Mouse (Mus musculus): Measurements from ENCODE around the gene Map3k4. TPM values are rescaled to one million over a fixed set of nuclear protein-coding genes. Genes with fewer than 3 reads are reported as not detected.

The Map3k4 gene
- polyA plus RNA-seq, 1 experiment from 2014 or later: 54.1 TPM

DNA sequence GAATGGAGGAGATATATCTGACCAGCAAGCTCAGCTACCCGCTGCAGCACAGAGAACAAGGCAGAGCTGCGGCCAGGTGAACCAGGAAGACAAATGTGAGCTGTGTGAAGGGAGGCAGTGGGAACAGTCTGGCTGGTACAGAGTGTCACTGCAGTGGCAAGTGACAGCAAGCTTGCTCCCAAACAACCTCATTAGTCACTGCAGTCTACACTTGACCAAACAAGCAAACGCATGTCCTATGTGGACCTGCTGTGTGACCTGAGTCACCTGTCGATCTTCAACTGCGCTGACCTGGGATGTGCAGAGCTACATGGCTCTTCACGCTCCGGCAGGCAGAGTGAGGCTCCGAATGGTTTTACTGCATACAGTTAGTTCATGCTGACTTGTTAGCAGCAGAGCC lies 55.7 kb downstream of the Map3k4 start:
- H3K9me3 ChIP-seq: no peaks in the 10 kb centered on the region
- 97% methylated on average over 8 of the region's 8 CpGs for WGBS
- H3K4me2 ChIP-seq: no peak overlapping the region
- no peaks in the 10 kb centered on the region for H3K27me3 ChIP-seq
- H3K4me3 ChIP-seq (replicated peaks): no peak overlapping the region
- ATAC-seq (ENCODE audit: low FRiP score): no peak
- no peak overlapping the region for H3K27ac ChIP-seq
- peaks cover 16% of the 10 kb centered on the region for H3K4me1 ChIP-seq
- peaks cover 44% of the 10 kb centered on the region for H3K36me3 ChIP-seq (replicated peaks)
- H3K9ac ChIP-seq: no peak overlapping the region

DNA sequence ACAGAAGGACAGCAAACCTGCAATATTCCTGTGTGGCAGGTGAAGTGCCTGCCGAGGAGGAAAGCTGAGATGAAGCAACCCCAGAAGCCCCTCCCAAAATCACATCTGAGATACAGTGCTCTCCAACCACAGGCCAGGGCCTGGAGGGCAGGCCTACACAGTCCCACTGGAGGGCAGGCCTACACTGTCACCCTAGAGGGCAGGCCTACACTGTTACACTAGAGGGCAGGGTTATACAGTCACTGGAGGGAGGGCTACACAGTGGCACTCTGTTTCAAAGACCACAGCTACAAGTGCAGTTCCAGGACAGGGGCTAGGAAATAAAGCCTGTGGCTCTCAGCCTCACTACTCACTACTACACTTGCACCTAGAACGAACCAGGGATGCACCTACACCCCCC lies 56.7 kb downstream of the Map3k4 start:
- WGBS: 78% methylated on average over 2 of the region's 2 CpGs
- H3K4me3 ChIP-seq (replicated peaks): no peak overlapping the region

DNA sequence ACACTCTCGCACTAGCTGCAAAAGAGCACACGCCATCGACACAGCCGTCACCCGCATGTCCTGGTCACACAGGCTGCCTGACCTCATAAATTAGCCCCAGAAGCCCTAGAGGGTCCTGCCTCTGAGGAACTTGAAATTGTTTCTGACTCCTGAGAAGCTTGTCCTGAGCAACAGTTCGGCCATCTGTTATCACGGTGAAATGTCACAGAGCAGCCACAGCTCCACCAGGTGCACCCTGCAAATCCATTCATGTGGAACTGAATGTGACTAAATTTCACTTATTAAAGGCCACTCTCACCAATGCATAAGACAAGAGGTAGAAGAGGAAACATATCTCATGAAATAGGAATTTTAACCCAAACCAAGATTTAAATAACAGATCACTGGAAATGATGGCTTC lies 57.2 kb downstream of the Map3k4 start:
- ATAC-seq (ENCODE audit: low FRiP score): no peak
- Histone ChIP-seq H3K27ac (no peak overlapping the region), H3K9me3 (no peaks in the 10 kb centered on the region), H3K9ac (no peak overlapping the region), H3K4me2 (no peak overlapping the region), H3K4me1 (0 out of 2 replicates have a peak, but pooled peaks cover 7% of the 10 kb centered on the region), H3K27me3 (no peaks in the 10 kb centered on the region), H3K4me3 (replicated peaks) (no peak overlapping the region), H3K36me3 (replicated peaks) (peaks cover 59% of the 10 kb centered on the region)
- WGBS: 92% methylated on average over 7 of the region's 7 CpGs

More for the DNA sequence above, 56.7 kb downstream of the Map3k4 start:
- Histone ChIP-seq H3K4me2 (no peak overlapping the region), H3K27me3 (no peaks in the 10 kb centered on the region), H3K36me3 (replicated peaks) (peaks cover 54% of the 10 kb centered on the region), H3K4me1 (peaks cover 9% of the 10 kb centered on the region; the same call in 1 of the 2 replicates), H3K9ac (no peak overlapping the region), H3K9me3 (no peaks in the 10 kb centered on the region), H3K27ac (no peak overlapping the region)
- ATAC-seq (ENCODE audit: low FRiP score): no peak

DNA sequence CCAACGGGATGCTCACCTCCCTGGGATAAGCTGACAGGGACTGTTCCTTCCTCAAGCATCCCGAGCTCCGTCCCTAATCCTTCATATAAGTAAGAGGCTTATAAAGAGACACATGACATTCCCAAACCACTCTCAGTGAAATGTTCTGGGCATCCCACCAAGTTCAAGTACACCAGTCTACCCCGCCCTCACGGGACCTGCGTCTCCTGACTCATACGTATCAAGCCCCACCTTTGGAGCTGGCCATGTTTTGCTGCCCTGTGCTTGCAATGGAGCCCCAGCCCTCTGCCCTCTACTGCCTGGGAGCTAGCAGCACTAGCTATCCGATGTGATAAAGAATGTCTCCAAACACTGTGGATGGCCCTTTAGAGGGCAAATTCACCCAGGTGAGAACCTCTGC lies 58.6 kb downstream of the Map3k4 start:
- Histone ChIP-seq H3K27ac (no peak overlapping the region), H3K27me3 (no peaks in the 10 kb centered on the region), H3K4me2 (no peak overlapping the region), H3K36me3 (replicated peaks) (peaks cover 73% of the 10 kb centered on the region), H3K9ac (no peak overlapping the region), H3K9me3 (no peaks in the 10 kb centered on the region), H3K4me1 (no peaks in the 10 kb centered on the region), H3K4me3 (replicated peaks) (no peak overlapping the region)
- WGBS: 93% methylated on average over 8 of the region's 8 CpGs
- ATAC-seq (ENCODE audit: low FRiP score): no peak

DNA sequence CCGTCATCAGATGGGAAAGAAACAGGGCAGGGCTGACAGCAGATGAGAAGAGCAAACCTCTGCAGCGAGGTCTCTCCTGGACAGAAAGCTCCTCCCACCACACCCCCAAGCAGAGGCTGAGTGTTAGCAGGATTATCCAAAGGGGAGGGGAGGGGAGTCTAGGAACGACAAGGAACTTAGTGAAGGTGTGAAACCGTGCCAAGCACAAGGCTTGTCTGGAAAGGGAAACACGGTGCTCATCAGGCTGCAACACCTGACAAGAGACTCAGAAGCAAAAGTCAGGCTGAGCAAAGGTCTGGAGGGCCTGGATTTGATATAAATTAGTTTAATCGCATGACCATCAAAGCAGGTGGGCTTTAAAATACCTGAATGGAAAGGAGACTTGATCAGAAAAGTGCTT lies 60.1 kb downstream of the Map3k4 start:
- no peak overlapping the region for H3K9ac ChIP-seq
- H3K4me2 ChIP-seq: no peak overlapping the region
- no peak for ATAC-seq (ENCODE audit: low FRiP score)
- WGBS: 78% methylated on average over 6 of the region's 6 CpGs
- H3K4me1 ChIP-seq: no peaks in the 10 kb centered on the region
- peaks cover 84% of the 10 kb centered on the region for H3K36me3 ChIP-seq (replicated peaks)
- H3K27me3 ChIP-seq: no peaks in the 10 kb centered on the region
- no peak overlapping the region for H3K27ac ChIP-seq
- H3K4me3 ChIP-seq (replicated peaks): no peak overlapping the region
- no peaks in the 10 kb centered on the region for H3K9me3 ChIP-seq

DNA sequence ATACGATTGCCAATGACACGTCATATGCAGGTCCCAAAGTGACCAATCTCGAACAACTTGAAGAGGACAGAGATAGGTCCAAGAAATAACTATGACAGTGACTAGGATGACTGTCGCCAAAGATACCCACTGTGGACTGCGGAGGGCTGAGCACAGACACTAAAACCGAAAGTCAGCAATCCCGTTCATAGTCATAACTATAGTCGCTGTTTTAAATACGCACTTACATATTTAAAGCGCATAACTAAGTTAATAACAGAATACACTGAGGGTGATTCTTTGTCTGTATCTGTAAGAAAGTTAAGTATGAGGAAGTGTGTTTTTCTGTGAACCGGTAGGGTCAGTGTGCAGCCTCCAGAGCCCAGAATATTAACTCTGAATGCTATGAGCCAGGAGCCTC lies 62.5 kb downstream of the Map3k4 start:
- no peak for ATAC-seq (ENCODE audit: low FRiP score)
- Histone ChIP-seq H3K4me3 (replicated peaks) (no peak overlapping the region), H3K27ac (no peak overlapping the region), H3K9me3 (peaks cover 11% of the 10 kb centered on the region), H3K4me1 (no peaks in the 10 kb centered on the region), H3K36me3 (replicated peaks) (peaks cover 90% of the 10 kb centered on the region), H3K9ac (no peak overlapping the region), H3K27me3 (no peaks in the 10 kb centered on the region), H3K4me2 (no peak overlapping the region)
- 97% methylated on average over 11 of the region's 11 CpGs for WGBS

DNA sequence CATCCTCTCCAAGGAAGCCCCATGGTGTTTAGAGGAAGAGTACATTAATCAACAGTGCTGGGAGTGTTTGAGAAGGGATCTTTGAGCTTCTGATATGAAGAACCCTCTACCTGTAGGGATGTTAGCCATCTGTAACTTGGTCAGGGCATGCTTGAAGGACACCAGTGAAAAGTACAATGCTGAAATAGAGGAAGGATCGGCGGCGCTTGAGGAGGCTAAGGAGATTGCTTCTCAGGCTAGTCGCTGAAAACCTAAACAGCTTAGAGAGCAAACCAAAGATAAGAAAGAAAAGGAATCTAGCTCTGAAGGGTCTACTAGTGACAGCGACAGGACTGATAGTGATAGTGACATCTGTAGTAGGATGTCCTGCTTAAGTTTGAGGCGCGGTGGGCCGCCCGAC lies 68.0 kb downstream of the Map3k4 start:
- peaks cover 11% of the 10 kb centered on the region for H3K9me3 ChIP-seq
- H3K27ac ChIP-seq: no peak overlapping the region
- WGBS: 99% methylated on average over 9 of the region's 9 CpGs
- H3K27me3 ChIP-seq: no peaks in the 10 kb centered on the region
- H3K9ac ChIP-seq: no peak overlapping the region
- no peak for ATAC-seq (ENCODE audit: low FRiP score)
- peaks cover 79% of the 10 kb centered on the region for H3K36me3 ChIP-seq (replicated peaks)
- no peak overlapping the region for H3K4me3 ChIP-seq (replicated peaks)
- H3K4me2 ChIP-seq: no peak overlapping the region
- no peaks in the 10 kb centered on the region for H3K4me1 ChIP-seq

DNA sequence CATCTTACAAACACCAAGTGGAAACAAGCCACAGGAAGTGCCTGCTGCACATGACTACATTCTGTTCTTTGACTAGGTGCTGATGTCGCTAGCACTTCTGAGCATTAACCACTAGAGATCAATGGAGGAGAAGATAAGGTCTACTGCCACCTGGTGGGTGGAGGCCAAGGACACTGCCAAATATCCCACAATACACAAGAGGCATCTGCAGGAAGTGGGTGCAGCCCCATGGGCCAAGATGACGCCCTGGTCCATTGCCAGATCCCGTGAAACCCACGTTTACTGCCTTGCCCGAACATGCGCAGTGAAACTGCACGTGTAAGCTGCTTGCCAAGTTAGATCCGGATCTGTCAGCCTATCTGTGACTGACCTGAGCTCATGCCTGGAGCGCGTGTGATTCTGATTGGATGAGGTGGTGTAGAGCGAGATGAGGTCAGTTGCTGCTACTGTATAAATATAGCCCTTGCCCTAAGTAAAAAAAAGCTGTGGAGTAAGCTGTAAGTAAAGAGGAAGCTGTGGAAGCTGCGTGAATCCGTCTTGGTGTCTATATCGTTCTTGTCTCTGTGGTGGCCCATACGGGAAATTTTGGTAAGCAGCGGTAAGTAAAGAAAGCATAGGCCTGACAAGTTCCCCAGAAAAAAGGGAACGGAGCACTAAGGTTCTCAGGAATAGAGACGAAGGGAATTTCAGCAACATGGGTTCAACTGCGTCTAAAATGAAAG lies 68.7 kb downstream of the Map3k4 start:
- Histone ChIP-seq H3K4me2 (no peak overlapping the region), H3K27me3 (no peaks in the 10 kb centered on the region), H3K4me1 (no peaks in the 10 kb centered on the region), H3K9ac (no peak overlapping the region), H3K27ac (no peak overlapping the region), H3K9me3 (peaks cover 11% of the 10 kb centered on the region), H3K4me3 (replicated peaks) (no peak overlapping the region), H3K36me3 (replicated peaks) (peaks cover 72% of the 10 kb centered on the region)
- 96% methylated on average over 19 of the region's 19 CpGs for WGBS
- no peak for ATAC-seq (ENCODE audit: low FRiP score)

DNA sequence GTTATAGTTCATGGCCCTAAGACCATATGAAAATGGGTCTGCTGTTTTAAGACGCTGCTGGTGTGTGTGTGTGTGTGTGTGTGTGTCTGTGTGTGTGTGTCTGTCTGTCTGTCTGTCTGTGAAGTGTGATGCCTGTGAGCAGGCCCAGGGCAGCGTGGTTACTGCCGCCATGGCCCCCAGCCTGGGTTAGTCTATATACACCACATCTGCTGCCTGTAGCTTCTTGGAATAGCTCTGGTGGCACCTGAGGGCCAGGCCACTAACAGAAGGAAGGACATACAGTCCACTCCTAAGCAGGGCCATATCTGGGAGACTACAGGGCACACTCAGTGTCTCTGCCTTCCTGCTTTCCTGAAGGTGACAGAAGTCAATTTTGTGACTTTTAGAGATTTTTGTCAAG lies 77.9 kb downstream of the Map3k4 start:
- 92% methylated on average over 3 of the region's 3 CpGs for WGBS
- Histone ChIP-seq H3K36me3 (replicated peaks) (peaks cover 41% of the 10 kb centered on the region), H3K27ac (no peak overlapping the region), H3K4me2 (no peak overlapping the region), H3K4me3 (replicated peaks) (no peak overlapping the region), H3K9me3 (no peaks in the 10 kb centered on the region), H3K4me1 (no peaks in the 10 kb centered on the region), H3K27me3 (no peaks in the 10 kb centered on the region), H3K9ac (no peak overlapping the region)
- no peak for ATAC-seq (ENCODE audit: low FRiP score)

DNA sequence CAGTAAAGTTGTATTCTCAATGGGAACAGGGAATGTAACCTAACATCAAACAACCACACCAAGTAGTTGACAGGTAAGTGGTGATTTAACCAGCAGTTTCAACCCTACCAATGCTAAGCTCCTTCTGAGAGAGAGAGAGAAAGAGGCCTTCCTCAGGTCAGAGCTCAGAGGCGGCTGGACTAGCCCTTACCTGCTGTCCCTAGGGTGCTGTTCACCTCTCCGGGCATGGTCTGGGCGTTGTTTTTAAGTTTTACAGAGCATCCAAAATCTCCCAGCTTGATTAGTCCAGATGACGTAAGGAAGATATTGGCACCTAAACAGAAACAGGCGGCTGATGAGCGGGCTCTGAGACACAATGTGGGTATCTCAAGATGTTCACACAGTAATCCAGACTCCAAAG lies 85.9 kb downstream of the Map3k4 start:
- 96% methylated on average over 6 of the region's 6 CpGs for WGBS
- no peak overlapping the region for H3K27ac ChIP-seq
- no peaks in the 10 kb centered on the region for H3K4me1 ChIP-seq
- H3K9me3 ChIP-seq: no peaks in the 10 kb centered on the region
- H3K9ac ChIP-seq: no peak overlapping the region
- ATAC-seq (ENCODE audit: low FRiP score): no peak
- peaks cover 76% of the 10 kb centered on the region for H3K36me3 ChIP-seq (replicated peaks)
- H3K4me2 ChIP-seq: no peak overlapping the region
- H3K27me3 ChIP-seq: no peaks in the 10 kb centered on the region
- no peak overlapping the region for H3K4me3 ChIP-seq (replicated peaks)

DNA sequence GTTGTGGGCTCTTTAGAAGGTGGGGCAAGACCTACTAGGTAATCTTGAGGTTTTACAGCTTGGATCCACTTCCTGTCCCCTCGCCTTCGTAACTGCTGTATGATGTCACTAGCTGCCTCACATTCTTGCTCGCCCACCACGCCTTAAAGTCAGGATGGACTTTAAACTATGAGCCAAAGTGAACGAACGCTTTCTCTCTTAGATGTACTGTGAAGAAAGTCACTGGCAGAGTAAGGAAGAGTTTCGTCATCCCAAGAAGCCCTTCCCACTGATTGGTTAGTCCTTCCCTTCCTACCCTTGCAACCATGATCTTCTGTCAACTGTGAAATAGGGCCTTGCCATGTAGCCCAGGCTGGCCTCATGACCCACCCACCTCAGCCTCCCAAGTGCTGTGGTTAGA lies 87.5 kb downstream of the Map3k4 start:
- Histone ChIP-seq H3K4me1 (no peaks in the 10 kb centered on the region), H3K4me2 (no peak overlapping the region), H3K9ac (no peak overlapping the region), H3K27ac (no peak overlapping the region), H3K36me3 (replicated peaks) (peaks cover 84% of the 10 kb centered on the region), H3K4me3 (replicated peaks) (no peak overlapping the region), H3K9me3 (no peaks in the 10 kb centered on the region), H3K27me3 (no peaks in the 10 kb centered on the region)
- ATAC-seq (ENCODE audit: low FRiP score): no peak
- 93% methylated on average over 7 of the region's 7 CpGs for WGBS

DNA sequence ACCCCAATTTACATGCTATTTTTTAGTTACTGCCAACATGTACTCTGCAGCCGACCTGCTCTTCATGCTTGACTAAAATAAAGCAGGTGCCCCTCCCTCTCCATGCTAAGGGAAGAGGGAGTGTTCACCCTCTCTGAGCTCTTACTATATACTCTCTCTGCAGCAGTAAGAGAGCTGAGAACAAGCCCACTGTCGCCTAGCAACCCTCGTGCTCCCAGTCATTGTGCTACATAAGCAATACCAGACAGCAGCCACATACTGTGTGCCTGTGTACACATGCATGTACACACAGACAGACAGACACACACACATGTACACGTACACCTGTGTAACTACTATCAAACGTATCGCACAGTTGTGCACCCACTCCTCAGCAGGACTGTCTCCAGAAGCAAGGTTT lies 88.4 kb downstream of the Map3k4 start:
- Histone ChIP-seq H3K36me3 (replicated peaks) (peaks cover 75% of the 10 kb centered on the region), H3K4me1 (no peaks in the 10 kb centered on the region), H3K9me3 (no peaks in the 10 kb centered on the region), H3K4me2 (no peak overlapping the region), H3K9ac (no peak overlapping the region), H3K27me3 (no peaks in the 10 kb centered on the region), H3K4me3 (replicated peaks) (no peak overlapping the region), H3K27ac (no peak overlapping the region)
- peak; percentile 39; the same call in 1 of the 2 replicates for ATAC-seq (ENCODE audit: low FRiP score)
- 88% methylated on average over 6 of the region's 6 CpGs for WGBS

DNA sequence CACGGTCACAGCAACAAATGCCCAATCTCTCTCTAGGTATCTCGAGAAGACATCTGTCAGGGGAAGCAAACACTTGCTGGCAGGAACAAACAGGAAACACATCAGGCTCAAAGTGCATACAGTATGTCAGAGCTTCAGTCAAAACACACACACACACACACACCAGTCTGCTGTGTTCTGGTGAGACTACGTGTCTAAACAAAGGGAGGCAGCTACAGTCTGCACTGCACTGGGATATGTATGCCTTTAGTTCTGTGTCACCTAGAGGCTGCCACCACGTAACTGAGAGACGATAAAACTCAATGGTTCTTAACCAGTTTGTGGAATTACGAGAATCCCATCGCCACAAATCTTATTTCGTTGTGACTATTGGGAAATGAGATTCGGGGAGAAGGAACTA lies 88.8 kb downstream of the Map3k4 start:
- Histone ChIP-seq H3K27ac (no peak overlapping the region), H3K4me1 (no peaks in the 10 kb centered on the region), H3K4me2 (no peak overlapping the region), H3K36me3 (replicated peaks) (peaks cover 71% of the 10 kb centered on the region), H3K27me3 (no peaks in the 10 kb centered on the region), H3K9me3 (no peaks in the 10 kb centered on the region), H3K4me3 (replicated peaks) (no peak overlapping the region), H3K9ac (no peak overlapping the region)
- ATAC-seq (ENCODE audit: low FRiP score): no peak
- WGBS: 94% methylated on average over 9 of the region's 9 CpGs

Measured in forebrain, embryonic 12.5 days (tissue).